Mouse (Mus musculus) CH12.LX (cell line): Measurements from ENCODE around the gene Ccnc. TPM values are rescaled to one million over a fixed set of nuclear protein-coding genes. Genes with fewer than 3 reads are reported as not detected.

ENCODE experiments used
- DNase-seq: peaks from one replicate; pipeline ENCODE4 v3.0.0-alpha.2; 2013; ENCODE audit errors: extremely low read depth
- H3K27ac ChIP-seq: 2 replicates; pipeline ENCODE4 v1.5.1; 2012; ENCODE audit warnings: low read depth, mild to moderate bottlenecking, control low read depth, moderate library complexity; ENCODE audit not compliant: insufficient read depth
- H3K27me3 ChIP-seq: replicated peaks from 2 replicates; pipeline ENCODE3; 2012; ENCODE audit warnings: inconsistent platforms
- H3K36me3 ChIP-seq, 2 experiments: replicated peaks in 1 of 2; 2 replicates each; pipeline versions ENCODE3 to v1.6.1; 2012; ENCODE audit warnings: inconsistent platforms in 1 of 2, low read length in 1 of 2, mild to moderate bottlenecking in 1 of 2, mixed read lengths in 1 of 2, moderate library complexity in 1 of 2; ENCODE audit not compliant: control insufficient read depth in 1 of 2, insufficient read depth in 1 of 2
- H3K4me1 ChIP-seq, 2 experiments: 2 replicates each; pipeline ENCODE4 v1.6.1; 2012; ENCODE audit warnings: inconsistent platforms in 1 of 2, moderate library complexity in 1 of 2; ENCODE audit not compliant: insufficient read depth in 2 of 2, control insufficient read depth in 1 of 2
- H3K4me2 ChIP-seq: 2 replicates; pipeline ENCODE4 v1.6.1; 2012; ENCODE audit warnings: low read depth, mild to moderate bottlenecking, control low read depth; ENCODE audit not compliant: poor library complexity, insufficient read depth, severe bottlenecking
- H3K4me3 ChIP-seq, 3 experiments: fragments of 150-350 bp in 1 of 3; sonication (generic) in 1 of 3; replicated peaks in 1 of 3; 2 replicates each; pipeline versions ENCODE3 to v1.5.1; 2011 to 2012; ENCODE audit warnings: low read depth in 2 of 3, low read length in 2 of 3, mild to moderate bottlenecking in 2 of 3, moderate library complexity in 2 of 3, control low read depth in 1 of 3, improper control_type of control experiment in 1 of 3, inconsistent platforms in 1 of 3, mixed read lengths in 1 of 3; ENCODE audit not compliant: poor library complexity in 1 of 3
- H3K79me2 ChIP-seq: replicated peaks from 2 replicates; pipeline ENCODE4 v1.6.1; 2012; ENCODE audit warnings: mild to moderate bottlenecking, moderate library complexity; ENCODE audit not compliant: control insufficient read depth, poor library complexity, insufficient read depth, severe bottlenecking; ENCODE audit errors: extremely low read depth
- H3K9ac ChIP-seq: 2 replicates; pipeline ENCODE4 v1.6.1; 2012; ENCODE audit warnings: low read depth, mild to moderate bottlenecking, control low read depth, moderate library complexity; ENCODE audit not compliant: insufficient read depth
- H3K9me3 ChIP-seq: replicated peaks from 2 replicates; pipeline ENCODE3; 2012; ENCODE audit warnings: low read length, inconsistent platforms, mixed read lengths
- CTCF ChIP-seq, 2 experiments: IDR thresholded peaks in 1 of 2; conservative IDR thresholded peaks in 1 of 2; 2 replicates each; pipeline ENCODE4 v1.5.1; 2011 to 2012; ENCODE audit warnings: low read depth in 2 of 2, low read length in 2 of 2, improper control_type of control experiment in 1 of 2, inconsistent platforms in 1 of 2, mild to moderate bottlenecking in 1 of 2, moderate library complexity in 1 of 2
- ELF1 ChIP-seq: IDR thresholded peaks from 2 replicates; pipeline ENCODE4 v1.6.1; 2014; ENCODE audit warnings: low read depth, mild to moderate bottlenecking, inconsistent platforms, low read length, improper control_type of control experiment
- EP300 ChIP-seq: IDR thresholded peaks from 2 replicates; pipeline ENCODE4 v1.6.1; 2011; ENCODE audit warnings: low read length, improper control_type of control experiment
- ETS1 ChIP-seq: conservative IDR thresholded peaks from 2 replicates; pipeline ENCODE4 v1.6.1; 2012; ENCODE audit warnings: low read depth, mild to moderate bottlenecking, inconsistent platforms, low read length, improper control_type of control experiment, moderate library complexity
- GABPA ChIP-seq: IDR thresholded peaks from 2 replicates; pipeline ENCODE4 v1.6.1; 2012; ENCODE audit warnings: low read depth, low read length, improper control_type of control experiment, inconsistent platforms; ENCODE audit not compliant: insufficient replicate concordance
- JUND ChIP-seq: conservative IDR thresholded peaks from 2 replicates; pipeline ENCODE4 v1.6.1; 2011; ENCODE audit warnings: low read depth, low read length, improper control_type of control experiment
- MAZ ChIP-seq: IDR thresholded peaks from 2 replicates; pipeline ENCODE4 v1.6.1; 2012; ENCODE audit warnings: low read depth, mild to moderate bottlenecking, inconsistent platforms, low read length, improper control_type of control experiment, moderate library complexity
- MEF2A ChIP-seq: IDR thresholded peaks from 2 replicates; pipeline ENCODE4 v1.6.1; 2014; ENCODE audit warnings: low read depth, mild to moderate bottlenecking, inconsistent platforms, low read length, improper control_type of control experiment, borderline replicate concordance
- NELFE ChIP-seq: IDR thresholded peaks from 2 replicates; pipeline ENCODE4 v1.6.1; 2011; ENCODE audit warnings: low read depth, low read length, improper control_type of control experiment
- NRF1 ChIP-seq: IDR thresholded peaks from 2 replicates; pipeline ENCODE4 v1.6.1; 2014; ENCODE audit warnings: low read depth, mild to moderate bottlenecking, inconsistent platforms, low read length, improper control_type of control experiment, moderate library complexity
- PAX5 ChIP-seq: IDR thresholded peaks from 2 replicates; pipeline ENCODE4 v1.6.1; 2012; ENCODE audit warnings: low read length, inconsistent platforms, mixed read lengths
- RCOR1 ChIP-seq: conservative IDR thresholded peaks from 2 replicates; pipeline ENCODE4 v1.6.1; 2012; ENCODE audit warnings: low read depth, mild to moderate bottlenecking, inconsistent platforms, low read length, improper control_type of control experiment
- TBP ChIP-seq: conservative IDR thresholded peaks from 2 replicates; pipeline ENCODE4 v1.6.1; 2011; ENCODE audit warnings: low read depth, low read length, improper control_type of control experiment
- TCF12 ChIP-seq: IDR thresholded peaks from 2 replicates; pipeline ENCODE4 v1.6.1; 2014; ENCODE audit warnings: low read depth, mild to moderate bottlenecking, inconsistent platforms, low read length, improper control_type of control experiment
- USF2 ChIP-seq: conservative IDR thresholded peaks from 2 replicates; pipeline ENCODE4 v1.6.1; 2011; ENCODE audit warnings: low read depth, low read length, improper control_type of control experiment
- ZNF384 ChIP-seq: IDR thresholded peaks from 2 replicates; pipeline ENCODE4 v1.6.1; 2012; ENCODE audit warnings: low read depth, low read length, improper control_type of control experiment, inconsistent platforms
- dilution Hi-C: fragments of 300-500 bp; cut with MboI; formaldehyde crosslinking; loops from 2 replicates; pipeline ENCODE4 v1.14.3; 2020; ENCODE audit warnings: low sequenced_read_pairs; ENCODE audit not compliant: extremely low pct_unique_long_range_greater_than_20kb, extremely low pct_ligation_motif_present
- in situ Hi-C: fragments of 300-500 bp; cut with MboI; formaldehyde crosslinking; loops from 3 replicates; pipeline ENCODE4 v1.14.3; 2019; ENCODE audit warnings: low sequenced_read_pairs, low pct_ligation_motif_present, low pct_unique_long_range_greater_than_20kb, mixed read lengths
- polyA plus RNA-seq: library from polyadenylated mRNA; unstranded; fragments of >175 nt; gene quantifications from 2 replicates; pipeline ENCODE4 v1.2.1, GENCODE M21; 2012; ENCODE audit warnings: low read depth; ENCODE audit not compliant: insufficient read length
- total RNA-seq, 2 experiments: library from RNA; depleted of rRNA; stranded (reverse); fragments of 300-350 nt in 1 of 2; fragments of >200 nt in 1 of 2; gene quantifications; 2 replicates each; pipeline ENCODE4 v1.2.3; 2012 to 2014

The Ccnc gene
- total and polyA plus RNA-seq, 3 experiments: 20.7 to 61.4 (median 32.3) TPM

- Histone ChIP-seq H3K9ac (no peak overlapping the region), H3K27ac (no peak overlapping the region), H3K4me1 (no peaks in the 10 kb centered on the region), H3K36me3 (peaks cover 17 to 46% of the 10 kb centered on the region in 2 experiments), H3K9me3 (no peaks in the 10 kb centered on the region), H3K27me3 (no peaks in the 10 kb centered on the region), H3K4me2 (no peak overlapping the region), H3K79me2 (no peaks in the 10 kb centered on the region), H3K4me3 (no peak overlapping the region)
- no peak for TF ChIP-seq ETS1
- no peak for TF ChIP-seq RCOR1
- no peak for TF ChIP-seq NRF1
- TF ChIP-seq NELFE: no peak
- no peak for TF ChIP-seq ZNF384
- TF ChIP-seq MEF2A: no peak
- TF ChIP-seq EP300: no peak
- no peak for TF ChIP-seq CTCF (conservative IDR thresholded peaks at IDR 0.05 in 1 of 2, IDR thresholded peaks at IDR 0.05 in 1 of 2; ENCODE audit: low read depth in 2 of 2, low read length in 2 of 2)
- no peak for TF ChIP-seq PAX5
- TF ChIP-seq ELF1: no peak
- no peak for TF ChIP-seq JUND
- no peak for TF ChIP-seq MAZ
- no peak for TF ChIP-seq GABPA
- no peak for TF ChIP-seq TCF12
- in situ Hi-C loops (no loop called here), dilution Hi-C loops (no loop called here)
- no peak for DNase-seq
Measured at GRCm38 (mm10) chr4:21745723-21746122, 18.2 kb downstream of the Ccnc start.

- no peaks in the 10 kb centered on the region for H3K27me3 ChIP-seq
- no peak overlapping the region for H3K9ac ChIP-seq
- no peaks in the 10 kb centered on the region for H3K79me2 ChIP-seq
- no peak overlapping the region for H3K4me3 ChIP-seq
- H3K9me3 ChIP-seq: peaks cover 6% of the 10 kb centered on the region
- H3K4me2 ChIP-seq: no peak overlapping the region; the same call in 1 of the 2 replicates
- dilution Hi-C loops (no loop called here), in situ Hi-C loops (no loop called here)
- peak overlapping the region; percentile 71; the same call in 1 of the 2 replicates for H3K27ac ChIP-seq
- DNase-seq: peak; percentile 67
- H3K36me3 ChIP-seq: peaks cover 9 to 41% of the 10 kb centered on the region in 2 experiments
- H3K4me1 ChIP-seq: peaks cover 5 to 15% of the 10 kb centered on the region in 2 experiments; a peak in 3 of 4 replicates
- TF ChIP-seq TBP (0 out of 2 replicates have a peak, but pooled peaks have one; percentile 26), USF2 (no peak)
Measured at GRCm38 (mm10) chr4:21755123-21755789, 27.8 kb downstream of the Ccnc start.
